Mouse (Mus musculus) thymus, adult 2 months (tissue): ENCODE measurements around the gene Akr1a1. TPM values are rescaled to one million over a fixed set of nuclear protein-coding genes. Genes with fewer than 3 reads are reported as not detected.
A peak's percentile ranks its signal among the peaks of the same experiment; 100 is the strongest.

Experiments
- DNase-seq: peaks from one replicate; pipeline ENCODE4 v3.0.0; 2021
- H3K27ac ChIP-seq: fragments of 200-500 bp; 2 replicates; pipeline ENCODE4 v1.5.1; 2012; ENCODE audit warnings: low read length, control low read depth; ENCODE audit not compliant: control insufficient read depth, insufficient read depth
- H3K27me3 ChIP-seq: fragments of 200-500 bp; 2 replicates; pipeline ENCODE4 v1.6.1; 2012; ENCODE audit warnings: mild to moderate bottlenecking, low read length, moderate library complexity, mixed read lengths; ENCODE audit not compliant: control insufficient read depth, insufficient read depth
- H3K36me3 ChIP-seq: fragments of 200-500 bp; 2 replicates; pipeline ENCODE4 v1.6.1; 2012; ENCODE audit warnings: mild to moderate bottlenecking, low read length, moderate library complexity; ENCODE audit not compliant: control insufficient read depth, insufficient read depth
- H3K4me1 ChIP-seq: fragments of 200-500 bp; replicated peaks from 2 replicates; pipeline ENCODE4 v1.6.1; 2012; ENCODE audit warnings: low read length; ENCODE audit not compliant: control insufficient read depth, insufficient read depth
- H3K4me3 ChIP-seq: fragments of 200-500 bp; 2 replicates; pipeline ENCODE4 v1.5.1; 2012; ENCODE audit warnings: mild to moderate bottlenecking, low read length, control low read depth, moderate library complexity; ENCODE audit not compliant: control insufficient read depth, insufficient read depth
- CTCF ChIP-seq: fragments of 200-500 bp; IDR thresholded peaks from 2 replicates; pipeline ENCODE4 v1.5.1; 2012; ENCODE audit warnings: mild to moderate bottlenecking, control low read depth, low read length, moderate library complexity, borderline replicate concordance; ENCODE audit not compliant: control insufficient read depth, poor library complexity, insufficient read depth; ENCODE audit errors: extremely low read depth
- POLR2A ChIP-seq: fragments of 200-500 bp; IDR thresholded peaks from 2 replicates; pipeline ENCODE4 v1.6.1; 2012; ENCODE audit warnings: mild to moderate bottlenecking, low read length, control low read depth, moderate library complexity; ENCODE audit not compliant: control insufficient read depth, poor library complexity, insufficient read depth; ENCODE audit errors: extremely low read depth
- WGBS: fragments of 180-500 bp; shearing (Covaris S2); methylation state at CpG from one replicate; pipeline ENCODE4 v1.1.7; 2018; 5-methylcytosine and 5-hydroxymethylcytosine counted together
- polyA plus RNA-seq: library from polyadenylated mRNA; depleted of rRNA; stranded (reverse); fragments of >200 nt; gene quantifications from 2 replicates; pipeline ENCODE4 v1.2.3, GENCODE M21; 2012; rRNA removed

Akr1a1 gene
- polyA plus RNA-seq, result 490 and 565 TPM in 2 replicates

DNA sequence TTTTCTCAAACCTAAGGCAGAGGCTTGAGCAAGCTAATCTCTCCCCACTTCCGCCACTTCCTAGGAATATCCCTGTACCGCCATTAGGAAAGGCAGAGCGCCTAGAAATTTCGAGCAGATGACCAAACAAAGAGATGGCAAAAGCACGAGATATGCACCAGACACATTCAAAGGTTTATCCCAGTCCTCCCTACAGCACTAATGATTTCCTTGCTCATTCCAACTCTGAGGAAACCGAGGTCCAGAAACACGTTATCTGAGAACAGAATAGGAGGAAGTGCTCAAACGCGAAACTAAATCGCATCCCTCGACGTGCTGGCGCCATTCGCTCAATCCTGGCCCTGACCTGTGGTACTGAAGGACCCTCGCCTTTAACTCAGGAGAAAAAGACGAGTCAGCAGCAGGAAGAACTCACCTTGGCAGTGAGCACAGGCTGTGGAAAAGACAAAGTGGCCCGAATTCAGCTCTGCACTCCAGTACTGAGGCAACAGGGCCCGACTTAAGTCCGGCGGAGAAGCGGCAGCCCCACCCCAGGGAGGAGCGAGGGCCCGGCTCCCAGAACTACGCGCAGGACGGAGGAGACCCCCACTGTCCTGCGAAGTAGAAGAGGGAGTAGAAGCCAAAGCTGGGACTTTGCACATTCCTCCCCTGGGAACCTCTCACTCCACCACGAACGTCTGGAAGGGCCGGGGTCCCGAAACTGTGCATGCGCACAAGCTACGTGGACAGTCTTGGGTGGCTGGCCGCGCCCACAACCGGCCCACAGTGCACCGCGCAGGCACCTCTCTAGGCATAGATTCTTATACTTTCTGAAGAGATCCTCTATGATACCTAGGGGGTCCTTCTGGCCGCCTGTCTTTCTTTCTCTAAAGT lies at the start of gene Akr1a1:
Akr1a1 (minus strand) TSS at position 757 of the 873 bp plus-strand sequence.
- WGBS, result under 1% methylated on average over 39 of the region's 39 CpGs
- Histone ChIP-seq H3K36me3 (peaks cover 7% of the 10 kb centered on the region; the same call in 1 of the 2 replicates), H3K4me1 (peaks cover 5% of the 10 kb centered on the region; the same call in 1 of the 2 replicates), H3K4me3 (peak within 1 kb of the TSS; percentile 98), H3K27ac (peak within 1 kb of the TSS; percentile 4; the same call in 1 of the 2 replicates), H3K27me3 (no peaks in the 10 kb centered on the region)
- peak; percentile 94 for DNase-seq
- TF ChIP-seq CTCF (no peak), POLR2A (peak; percentile 68; the same call in 1 of the 2 replicates)

DNA sequence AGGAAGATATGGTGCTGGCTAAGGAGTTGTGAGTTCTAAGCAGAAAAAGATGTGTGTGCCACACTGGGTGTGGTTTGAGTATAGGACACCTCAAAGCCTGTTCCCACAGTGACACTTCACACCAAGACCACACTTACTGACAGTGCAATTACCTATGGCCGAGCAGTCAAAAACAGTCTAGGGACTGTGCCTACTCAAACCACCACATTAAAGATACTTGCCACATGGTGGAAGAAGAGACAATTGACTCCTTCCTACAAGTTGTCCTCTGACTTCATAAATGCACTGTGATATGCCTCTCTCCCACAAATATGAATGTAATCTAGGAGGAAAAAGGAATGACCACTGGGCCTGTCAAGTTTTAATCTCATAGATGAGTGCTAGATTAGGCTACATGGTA lies 49.5 kb upstream of the Akr1a1 start:
- Histone ChIP-seq H3K36me3 (peaks cover 37% of the 10 kb centered on the region), H3K27ac (no peak overlapping the region), H3K4me3 (no peak overlapping the region), H3K27me3 (no peaks in the 10 kb centered on the region), H3K4me1 (no peaks in the 10 kb centered on the region)
- no peak for DNase-seq
- TF ChIP-seq CTCF, result no peak
- no peak for TF ChIP-seq POLR2A
- 85% methylated on average over 1 of the region's 1 CpGs for WGBS

DNA sequence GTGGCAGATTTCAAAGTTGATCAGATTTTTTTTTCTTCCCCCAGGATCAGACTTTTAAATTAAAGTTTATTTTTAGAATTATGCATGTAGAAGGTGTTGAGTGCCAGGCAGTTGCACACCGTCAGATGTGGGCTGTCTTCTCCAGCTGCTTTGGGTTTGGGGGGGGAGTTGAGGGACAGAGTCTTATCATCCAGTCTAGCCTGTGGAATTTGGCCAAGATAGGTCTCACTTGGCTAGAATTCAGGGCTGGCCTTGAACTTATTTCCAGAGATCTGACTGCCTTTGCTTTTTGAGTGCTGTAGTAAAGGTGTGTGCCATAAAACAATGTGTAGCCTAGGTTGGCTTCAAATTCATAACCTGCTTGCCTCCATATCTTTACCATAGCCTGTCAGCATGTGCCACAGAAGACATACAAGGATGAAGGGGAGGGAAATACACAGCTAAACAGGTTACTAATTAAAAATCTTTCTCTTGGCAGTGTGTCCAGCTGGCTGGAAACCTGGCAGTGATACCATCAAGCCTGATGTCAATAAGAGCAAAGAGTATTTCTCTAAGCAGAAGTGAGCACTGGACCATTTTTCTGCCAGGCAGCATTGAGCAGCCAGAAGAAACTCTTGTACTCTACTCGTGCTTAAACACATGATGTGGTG lies 47.3 kb upstream of the Akr1a1 start:
- no peak for DNase-seq
- Histone ChIP-seq H3K36me3 (peaks cover 57% of the 10 kb centered on the region), H3K27ac (no peak overlapping the region), H3K4me1 (no peaks in the 10 kb centered on the region), H3K4me3 (no peak overlapping the region), H3K27me3 (no peaks in the 10 kb centered on the region)
- no peak for TF ChIP-seq CTCF
- TF ChIP-seq POLR2A, result no peak
- WGBS, result 88% methylated on average over 2 of the region's 2 CpGs

DNA sequence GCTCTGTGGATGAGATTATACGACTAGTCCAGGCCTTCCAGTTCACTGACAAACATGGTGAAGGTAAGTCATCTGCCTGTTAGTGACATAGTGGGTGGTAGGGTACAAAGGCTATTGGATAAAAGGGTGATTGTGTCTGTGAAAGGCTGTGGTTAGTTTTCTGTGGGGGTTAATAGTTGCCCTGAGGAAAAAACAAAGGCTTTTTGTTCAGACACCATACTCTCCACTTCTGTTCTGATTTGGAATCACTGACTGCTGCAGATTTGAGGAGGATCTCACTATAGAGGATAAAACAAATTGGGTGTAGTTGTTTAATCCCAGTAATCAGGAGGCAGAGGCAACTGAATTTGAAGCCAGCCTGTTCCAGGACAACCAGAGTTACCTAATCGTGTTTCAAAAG lies 42.3 kb upstream of the Akr1a1 start:
- WGBS, result 96% methylated on average over 2 of the region's 2 CpGs
- Histone ChIP-seq H3K4me1 (no peaks in the 10 kb centered on the region), H3K36me3 (peaks cover 86% of the 10 kb centered on the region), H3K4me3 (no peak overlapping the region), H3K27ac (no peak overlapping the region), H3K27me3 (no peaks in the 10 kb centered on the region)
- TF ChIP-seq POLR2A, result no peak
- TF ChIP-seq CTCF, result no peak
- DNase-seq, result no peak

DNA sequence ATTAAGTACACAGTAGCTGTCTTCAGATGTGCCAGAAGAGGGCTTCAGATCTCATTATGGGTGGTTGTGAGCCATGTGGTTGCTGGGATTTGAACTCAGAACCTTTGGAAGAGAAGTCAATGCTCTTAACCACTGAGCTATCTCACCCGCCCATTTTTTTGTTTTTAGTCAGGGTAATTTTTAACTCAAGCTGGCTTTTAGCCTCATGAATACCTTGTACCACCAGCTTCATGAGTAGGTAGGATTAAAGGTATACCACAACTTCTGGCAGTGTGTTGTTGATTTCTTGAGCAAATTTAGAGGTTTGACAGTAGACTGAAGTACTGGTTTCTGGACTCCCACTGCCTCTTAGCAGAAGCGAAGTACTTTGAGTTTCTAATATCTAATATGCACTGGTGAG lies 40.7 kb upstream of the Akr1a1 start:
- no peak overlapping the region for H3K27ac ChIP-seq
- H3K4me3 ChIP-seq, result no peak overlapping the region
- no peak for DNase-seq
- whole genome bisulfite sequencing, result 96% methylated on average over 2 of the region's 2 CpGs
- no peaks in the 10 kb centered on the region for H3K4me1 ChIP-seq
- TF ChIP-seq CTCF, result no peak
- TF ChIP-seq POLR2A, result no peak
- H3K27me3 ChIP-seq, result no peaks in the 10 kb centered on the region
- H3K36me3 ChIP-seq, result peaks cover 74% of the 10 kb centered on the region

DNA sequence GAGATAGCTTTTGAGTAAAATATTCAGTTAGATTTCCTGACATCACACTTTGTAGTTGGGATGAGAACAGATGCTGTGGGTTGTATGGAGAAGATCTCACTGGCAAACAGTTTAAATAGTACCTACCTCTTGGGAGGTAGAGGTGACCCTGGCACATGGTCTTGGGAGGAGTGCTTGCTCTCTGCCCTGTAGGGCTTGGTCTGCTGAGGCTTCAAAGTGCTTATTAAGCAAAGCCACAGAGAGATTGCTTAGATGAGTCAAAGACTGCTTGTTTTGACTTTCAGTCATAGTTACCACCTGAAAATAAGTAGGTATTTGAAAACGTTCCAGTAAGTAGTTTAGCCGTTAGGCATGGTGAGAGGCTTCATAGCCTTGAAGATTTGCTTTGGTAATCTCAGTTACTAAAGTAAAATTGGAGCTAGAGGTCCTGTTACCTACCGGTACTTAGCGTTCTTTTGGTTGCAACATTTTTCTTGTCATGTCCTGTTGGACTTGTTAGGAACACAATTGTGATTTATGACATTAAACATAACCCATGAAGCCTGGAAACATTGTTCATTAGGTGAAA lies 37.9 kb upstream of the Akr1a1 start:
- Histone ChIP-seq H3K4me1 (0 out of 2 replicates have a peak, but pooled peaks cover 3% of the 10 kb centered on the region), H3K27ac (no peak overlapping the region), H3K36me3 (peaks cover 50% of the 10 kb centered on the region), H3K4me3 (no peak overlapping the region), H3K27me3 (no peaks in the 10 kb centered on the region)
- TF ChIP-seq CTCF (no peak), POLR2A (no peak)
- DNase-seq, result no peak
- WGBS, result 90% methylated on average over 4 of the region's 4 CpGs
